Mouse (Mus musculus): ENCODE data around the gene Rsg1. TPM values are rescaled to one million over a fixed set of nuclear protein-coding genes. Genes with fewer than 3 reads are reported as not detected.

Gene Rsg1
- total RNA-seq (2015) (0.73 and 1.4 TPM in 2 replicates), total RNA-seq (2017) (1.8 and 3.5 TPM in 2 replicates)

DNA sequence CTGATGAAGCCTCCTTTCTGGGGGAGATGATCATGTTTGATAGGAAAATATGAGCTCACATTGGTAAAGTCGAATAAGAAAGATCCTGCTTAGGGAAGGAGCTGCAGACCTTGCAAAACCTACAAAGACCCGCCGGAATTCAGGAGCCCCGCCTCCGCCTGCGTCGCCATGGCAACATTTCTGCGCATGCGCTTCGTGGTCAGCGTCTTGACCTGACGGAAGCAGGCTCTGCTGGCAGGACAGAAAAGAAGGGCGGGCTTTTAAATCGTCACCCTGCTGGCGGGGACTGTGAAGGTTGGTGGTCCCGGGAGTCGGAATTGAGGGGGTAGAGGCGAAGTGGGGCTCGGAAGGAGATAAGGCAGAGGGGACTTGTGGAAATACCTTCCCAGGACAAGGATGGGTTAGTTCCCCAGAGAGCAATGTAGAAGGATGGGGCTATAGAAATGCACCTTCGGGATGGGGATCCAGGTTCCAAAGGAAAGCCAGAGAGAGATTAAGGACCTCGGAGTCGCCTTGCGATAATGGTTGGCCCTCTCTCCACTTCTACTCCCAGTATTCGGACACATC lies at the start of gene Rsg1:
Rsg1 (plus strand) TSS at position 187 of the 567 bp plus-strand sequence.
- ATAC-seq (replicated peaks; ENCODE audit: poor library complexity), result peak; percentile 81

GRCm38 (mm10) chr4:141165744-141166292 lies 47.9 kb upstream of the Rsg1 start:
- no peak for ATAC-seq (replicated peaks; ENCODE audit: poor library complexity)

GRCm38 (mm10) chr4:141167156-141167555 lies 46.6 kb upstream of the Rsg1 start:
- 0 out of 2 replicates have a peak, but pooled peaks have one; percentile 34 for ATAC-seq (replicated peaks; ENCODE audit: poor library complexity)

DNA sequence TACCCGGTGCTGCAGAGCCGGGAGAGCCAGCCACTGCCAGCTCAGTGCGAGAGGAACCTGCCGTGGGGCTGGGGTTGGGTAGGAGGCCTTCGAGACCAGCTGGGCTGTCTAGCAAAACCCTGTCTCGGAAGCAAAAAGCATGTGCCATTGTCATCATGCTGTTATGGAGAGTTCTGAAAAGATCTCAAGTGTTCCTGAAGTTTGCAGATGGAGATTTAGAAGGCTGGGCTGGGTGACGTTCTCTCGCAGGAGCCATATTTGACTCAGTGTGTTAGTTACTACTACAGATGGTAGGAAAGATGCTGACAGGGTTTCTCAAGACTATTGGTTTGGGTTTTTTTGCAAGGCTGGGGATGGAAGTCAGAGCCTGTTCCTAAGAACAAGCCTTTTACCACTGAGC lies 41.6 kb upstream of the Rsg1 start:
- no peak for ATAC-seq (replicated peaks; ENCODE audit: poor library complexity)

DNA sequence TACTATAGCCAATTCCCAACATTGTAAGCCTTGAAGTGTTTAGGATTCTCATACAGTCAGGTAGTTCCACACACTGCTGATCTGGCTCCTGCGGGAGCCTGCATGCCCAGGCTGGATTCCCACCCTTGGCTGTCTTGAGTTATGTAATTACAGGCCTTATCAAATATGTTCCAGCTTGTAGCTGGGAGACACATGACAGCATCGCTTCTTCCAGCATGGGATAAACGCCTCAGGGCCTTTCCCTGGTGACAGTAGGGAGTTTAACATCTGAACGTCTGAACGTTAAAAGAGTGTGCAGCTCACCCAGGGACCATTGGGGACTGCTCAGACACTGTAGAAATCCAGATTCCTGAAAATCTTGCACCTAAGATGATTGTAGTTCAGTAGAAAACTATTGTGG lies 38.0 kb upstream of the Rsg1 start:
- ATAC-seq (replicated peaks; ENCODE audit: poor library complexity), result no peak

GRCm38 (mm10) chr4:141176328-141176838 lies 37.4 kb upstream of the Rsg1 start:
- no peak for ATAC-seq (replicated peaks; ENCODE audit: poor library complexity)

DNA sequence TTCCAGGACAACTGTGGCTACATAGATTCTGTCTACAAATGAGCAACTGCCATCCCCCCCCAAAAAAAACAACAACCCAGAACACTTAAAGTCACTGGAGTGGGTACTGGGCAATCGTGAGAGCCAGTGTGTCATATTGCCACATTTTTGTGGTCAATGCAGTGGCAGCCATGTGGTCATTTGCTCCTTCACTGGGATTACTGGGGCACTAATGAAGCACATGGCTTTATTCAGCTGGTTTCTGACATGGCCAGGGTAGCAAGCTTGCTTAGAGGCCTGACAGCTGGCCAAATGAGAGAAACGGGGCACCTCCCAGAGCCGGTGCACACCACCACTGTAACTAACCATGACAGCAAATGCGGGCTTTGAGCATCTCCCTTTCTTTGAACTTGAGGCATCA lies 35.3 kb upstream of the Rsg1 start:
- peak; percentile 49; the same call in 1 of the 2 replicates for ATAC-seq (replicated peaks; ENCODE audit: poor library complexity)

DNA sequence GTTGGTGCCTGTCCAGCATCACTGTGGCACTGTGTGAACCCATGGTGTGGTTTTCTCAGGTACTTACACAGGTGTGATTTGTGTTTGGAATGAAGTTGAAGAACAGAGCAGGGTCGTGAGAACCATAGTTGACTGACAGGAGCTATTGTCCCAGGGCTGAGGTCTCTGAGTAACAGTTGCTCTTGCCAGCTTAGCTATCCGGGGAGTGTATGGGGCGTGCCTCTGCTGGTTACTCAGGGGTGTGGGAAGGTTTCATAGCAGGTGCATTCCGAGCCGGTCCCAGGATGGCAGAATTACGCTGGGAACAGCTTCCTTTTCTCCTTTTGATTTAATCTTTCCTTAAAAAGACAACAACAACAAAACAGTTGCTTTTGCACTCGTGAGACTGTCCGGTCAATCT lies 32.9 kb upstream of the Rsg1 start:
- no peak for ATAC-seq (replicated peaks; ENCODE audit: poor library complexity)

DNA sequence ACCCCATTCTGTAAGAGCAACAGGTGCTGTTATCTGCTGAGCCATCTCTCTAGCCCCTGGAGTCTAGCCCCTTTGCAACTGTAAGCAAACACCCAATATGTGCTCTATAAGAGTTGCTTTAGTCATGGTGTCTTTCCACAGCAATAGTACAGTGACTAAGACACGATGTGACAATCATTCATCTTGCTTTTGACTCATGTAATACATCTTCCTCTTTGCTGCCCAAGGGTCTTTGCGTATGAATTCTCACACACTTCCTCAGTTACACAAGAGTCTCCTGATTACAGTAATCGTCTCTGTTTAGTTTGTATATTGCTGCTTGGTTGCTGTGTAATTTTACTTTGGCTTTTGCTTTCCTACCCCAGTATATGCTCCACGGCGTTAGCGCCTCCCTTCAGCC lies 31.8 kb upstream of the Rsg1 start:
- ATAC-seq (replicated peaks; ENCODE audit: poor library complexity), result peak; percentile 93

DNA sequence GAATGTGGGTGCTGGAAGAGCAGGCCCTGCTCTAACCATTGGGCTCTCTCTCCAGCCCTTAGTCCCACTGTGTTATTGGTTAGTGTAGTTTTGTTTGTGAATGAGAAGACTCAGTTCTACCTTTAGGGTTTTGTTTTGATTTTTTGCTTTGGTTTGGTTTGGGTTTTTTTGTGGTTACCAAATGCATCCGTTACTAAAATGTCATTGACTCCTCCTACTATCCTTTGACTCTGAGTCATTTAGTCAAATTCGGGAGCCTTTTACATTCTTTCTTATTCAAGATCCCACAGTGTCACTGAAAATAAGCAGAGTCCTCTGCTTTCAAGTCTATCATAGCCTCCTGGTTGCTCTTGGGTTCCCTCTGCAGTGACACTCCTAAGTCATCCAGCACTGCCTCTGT lies 29.8 kb upstream of the Rsg1 start:
- ATAC-seq (replicated peaks; ENCODE audit: poor library complexity), result no peak

DNA sequence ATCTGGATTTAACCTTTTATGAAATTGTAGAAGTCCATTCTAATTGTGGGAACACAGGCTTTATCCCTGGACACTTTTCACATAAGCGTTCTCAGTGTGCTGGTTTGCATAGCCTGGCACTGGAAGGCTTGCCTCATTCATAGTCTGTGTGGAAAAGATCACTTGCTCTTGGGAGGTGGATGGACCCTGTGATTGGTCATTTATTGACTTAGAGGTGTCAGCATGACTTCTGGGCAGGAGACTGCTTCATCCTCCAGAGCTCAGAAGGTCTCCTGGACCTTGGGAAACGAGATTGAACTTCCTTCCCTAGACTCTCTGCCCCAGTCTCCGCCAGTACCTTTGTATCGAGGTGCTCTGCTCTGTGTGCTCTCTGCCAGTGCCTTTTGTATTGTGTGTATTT lies 29.3 kb upstream of the Rsg1 start:
- ATAC-seq (replicated peaks; ENCODE audit: poor library complexity), result no peak

DNA sequence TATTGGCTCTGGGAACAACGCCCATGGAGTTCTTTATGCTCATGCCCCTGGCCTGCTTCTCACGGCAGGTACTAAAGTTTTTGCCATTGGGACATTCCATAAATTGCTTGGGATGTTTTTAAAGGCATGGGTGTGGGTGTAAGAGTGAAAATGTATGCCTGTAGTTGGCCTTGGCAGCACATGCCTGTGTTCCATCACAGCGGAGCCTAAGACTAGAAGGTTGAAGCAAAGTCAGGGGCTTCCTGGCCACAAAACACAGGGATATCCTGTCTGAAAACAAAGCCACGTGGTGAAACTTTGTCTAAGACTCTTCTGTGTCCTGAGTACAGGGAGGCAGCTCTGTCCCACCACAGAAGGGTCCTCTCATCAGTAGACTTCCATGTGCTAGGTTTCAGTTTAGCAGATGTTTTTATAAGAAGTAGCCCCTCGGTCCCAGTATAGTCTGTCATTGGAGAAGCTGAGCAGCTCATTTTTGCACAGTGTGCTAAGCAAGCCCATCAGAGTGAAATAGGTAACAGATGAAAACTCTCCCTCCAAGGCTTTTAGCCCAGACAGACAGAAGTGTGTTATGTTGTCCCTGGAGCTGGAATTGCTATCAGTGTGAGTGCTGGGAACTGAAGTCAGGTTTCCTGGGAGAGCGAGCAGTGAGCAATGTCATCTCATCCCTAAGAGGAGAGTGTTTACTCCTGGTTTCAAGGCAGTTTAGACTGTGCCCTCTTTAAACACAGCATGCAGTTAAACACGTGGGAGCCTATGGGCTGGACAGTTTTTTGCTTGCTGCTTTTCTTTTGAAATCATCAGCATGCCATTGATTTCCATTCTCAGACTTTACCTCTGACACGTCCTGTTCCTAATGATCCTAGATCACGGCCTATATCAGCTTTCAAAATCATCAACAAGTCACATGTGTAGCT lies 26.6 kb upstream of the Rsg1 start:
- no peak for ATAC-seq (replicated peaks; ENCODE audit: poor library complexity)

DNA sequence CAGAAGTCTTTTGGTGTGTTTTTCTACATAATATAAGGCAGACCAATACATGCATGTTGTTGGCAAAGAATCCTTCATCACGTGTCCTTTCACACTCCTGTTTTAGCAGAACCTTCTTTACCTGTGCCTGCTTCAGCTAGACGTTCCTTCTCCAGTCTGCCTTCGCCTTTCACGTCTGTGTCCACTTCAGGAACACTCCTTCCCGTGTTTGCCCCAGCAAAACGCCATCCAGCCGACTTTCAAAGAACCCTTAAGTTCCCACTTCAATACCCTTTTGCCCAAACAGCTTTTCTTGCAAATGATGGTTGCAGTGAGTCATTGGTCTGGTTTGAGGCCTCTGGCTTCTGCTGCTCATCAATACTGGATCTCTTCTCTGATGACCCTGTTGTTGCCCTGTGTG lies 22.5 kb upstream of the Rsg1 start:
- ATAC-seq (replicated peaks; ENCODE audit: poor library complexity), result no peak

- no peak for ATAC-seq (replicated peaks; ENCODE audit: poor library complexity)
These were observed 19.2 kb upstream of the Rsg1 start for GRCm38 (mm10) chr4:141194553-141194952.

- ATAC-seq (replicated peaks; ENCODE audit: poor library complexity), result 0 out of 2 replicates have a peak, but pooled peaks have one; percentile 11
These were observed 16.6 kb upstream of the Rsg1 start for GRCm38 (mm10) chr4:141196981-141197685.

- no peak; the same call in 1 of the 2 replicates for ATAC-seq (replicated peaks; ENCODE audit: poor library complexity)
These were observed 16.1 kb upstream of the Rsg1 start for GRCm38 (mm10) chr4:141197686-141198035.

- no peak for ATAC-seq (replicated peaks; ENCODE audit: poor library complexity)
These were observed 12.8 kb upstream of the Rsg1 start for GRCm38 (mm10) chr4:141200906-141201305.

GRCm38 (mm10) chr4:141202192-141202591 lies 11.6 kb upstream of the Rsg1 start:
- ATAC-seq (replicated peaks; ENCODE audit: poor library complexity), result no peak

GRCm38 (mm10) chr4:141204580-141205061 lies 9.1 kb upstream of the Rsg1 start:
- ATAC-seq (replicated peaks; ENCODE audit: poor library complexity), result peak; percentile 50

- no peak for ATAC-seq (replicated peaks; ENCODE audit: poor library complexity)
These were observed 6.7 kb upstream of the Rsg1 start for GRCm38 (mm10) chr4:141207081-141207480.
